Mouse (Mus musculus) midbrain, postnatal 0 days (tissue): ENCODE data around the gene 1700008O03Rik. TPM values are rescaled to one million over a fixed set of nuclear protein-coding genes. Genes with fewer than 3 reads are reported as not detected.
A peak's percentile ranks its signal among the peaks of the same experiment; 100 is the strongest.

ENCODE experiments used
- ATAC-seq: fragments of 200-750 bp; cut with Nextera tagmentation; 2 replicates; pipeline ENCODE4 v1.8.0; 2017; ENCODE audit warnings: moderate number of reproducible peaks, mild to moderate bottlenecking, moderate TSS enrichment, moderate library complexity; ENCODE audit not compliant: low FRiP score
- DNase-seq: peaks from one replicate; pipeline ENCODE4 v3.0.0-alpha.2; 2015; ENCODE audit warnings: low spot score
- H3K27ac ChIP-seq: fragments of 300-500 bp; sonication (generic); 2 replicates; pipeline ENCODE4 v1.5.1; 2014; ENCODE audit warnings: low read depth, mild to moderate bottlenecking, low read length, mixed read lengths
- H3K27me3 ChIP-seq: fragments of 300-500 bp; sonication (generic); 2 replicates; pipeline ENCODE4 v1.6.1; 2014; ENCODE audit warnings: low read length, control low read depth, mixed read lengths; ENCODE audit not compliant: insufficient read depth
- H3K36me3 ChIP-seq: fragments of 300-500 bp; sonication (generic); 2 replicates; pipeline ENCODE4 v1.6.1; 2014; ENCODE audit warnings: low read length, control low read depth, mixed read lengths; ENCODE audit not compliant: insufficient read depth
- H3K4me1 ChIP-seq: fragments of 300-500 bp; sonication (generic); 2 replicates; pipeline ENCODE4 v1.6.1; 2014; ENCODE audit warnings: mild to moderate bottlenecking, control low read depth, antibody characterized with exemption, low read length, mixed read lengths; ENCODE audit not compliant: insufficient read depth
- H3K4me2 ChIP-seq: fragments of 300-500 bp; sonication (generic); 2 replicates; pipeline ENCODE4 v1.6.1; 2014; ENCODE audit warnings: low read depth, mild to moderate bottlenecking, low read length, mixed read lengths; ENCODE audit not compliant: poor library complexity, severe bottlenecking
- H3K4me3 ChIP-seq: fragments of 300-500 bp; sonication (generic); 2 replicates; pipeline ENCODE4 v1.5.1; 2014; ENCODE audit warnings: low read depth, mild to moderate bottlenecking, low read length, moderate library complexity
- H3K9ac ChIP-seq: fragments of 300-500 bp; sonication (generic); replicated peaks from 2 replicates; pipeline ENCODE4 v1.6.1; 2014; ENCODE audit warnings: mild to moderate bottlenecking, low read length, moderate library complexity, mixed read lengths; ENCODE audit not compliant: poor library complexity, severe bottlenecking
- H3K9me3 ChIP-seq: fragments of 300-500 bp; sonication (generic); 2 replicates; pipeline ENCODE4 v1.6.1; 2016; ENCODE audit warnings: low read length, control low read depth
- CTCF ChIP-seq: IDR thresholded peaks from 2 replicates; pipeline ENCODE4 v1.5.1; 2016; ENCODE audit warnings: antibody characterized with exemption, mild to moderate bottlenecking
- WGBS: fragments of 180-500 bp; shearing (Covaris S2); extraction: QIAGEN DNeasy Blood & Tissue Kit; methylation state at CpG from one replicate; pipeline ENCODE4 v1.1.7; 2014; 5-methylcytosine and 5-hydroxymethylcytosine counted together
- polyA plus RNA-seq: library from polyadenylated mRNA; unstranded; fragments of >200 nt; fragmentation: Nextera tagmentation; extraction: Ambion mirVana; gene quantifications from 2 replicates; pipeline ENCODE4 v1.2.1, GENCODE M21; 2015
- total RNA-seq: library from RNA; depleted of rRNA; stranded (reverse); fragments of >200 nt; gene quantifications from 2 replicates; pipeline ENCODE4 v1.2.3, GENCODE M21; 2014

Gene 1700008O03Rik
- total and polyA plus RNA-seq, 2 experiments from 2014 or later = 1.4 to 3.8 TPM

DNA sequence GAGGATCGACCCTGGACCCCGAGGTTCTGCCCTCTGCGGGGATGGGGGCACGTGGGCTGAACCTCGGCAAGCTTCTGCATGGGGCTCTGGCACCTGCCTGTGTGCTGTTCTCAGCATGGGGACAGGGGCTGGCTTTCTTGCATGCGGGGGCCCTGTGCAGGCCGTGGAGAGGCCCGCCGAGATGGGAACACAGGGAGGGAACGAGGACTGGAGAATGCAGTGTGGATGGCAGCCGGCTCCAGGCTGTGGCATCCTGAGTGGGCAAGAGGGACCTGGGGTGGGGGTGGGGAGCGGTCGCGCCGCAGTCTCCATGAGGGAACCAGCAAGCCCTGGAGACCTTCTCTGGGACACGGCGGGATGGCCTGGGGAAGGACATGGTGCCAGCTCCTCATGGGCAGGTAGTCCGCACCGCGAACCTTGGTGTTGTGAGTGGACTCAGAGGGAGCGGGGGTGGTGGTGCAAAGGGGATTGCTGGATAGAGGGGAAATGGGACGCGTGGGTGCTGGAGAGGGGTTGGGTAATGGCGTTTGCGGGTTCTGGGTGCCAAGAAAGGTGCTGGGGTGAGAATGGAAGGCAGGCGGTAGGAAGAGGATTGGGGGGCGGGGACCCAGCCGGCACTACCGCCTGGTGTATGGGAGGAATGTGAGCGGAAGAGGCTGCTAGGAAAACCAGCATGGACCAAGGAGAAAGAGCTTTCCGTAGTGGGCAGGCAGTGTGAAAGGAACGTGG is 48.3 kb downstream of the 1700008O03Rik start:
- Histone ChIP-seq H3K27ac (peak overlapping the region; percentile 93), H3K4me2 (peak overlapping the region; percentile 93), H3K9me3 (no peaks in the 10 kb centered on the region), H3K36me3 (peaks cover 28% of the 10 kb centered on the region), H3K27me3 (no peaks in the 10 kb centered on the region), H3K4me3 (peak overlapping the region; percentile 74), H3K9ac (peak overlapping the region; percentile 96), H3K4me1 (peaks cover 5% of the 10 kb centered on the region; the same call in 1 of the 2 replicates)
- WGBS = 4% methylated on average over 31 of the region's 32 CpGs
- ATAC-seq (peak; percentile 3; the same call in 1 of the 2 replicates), DNase-seq (no peak)
- TF ChIP-seq CTCF = no peak

DNA sequence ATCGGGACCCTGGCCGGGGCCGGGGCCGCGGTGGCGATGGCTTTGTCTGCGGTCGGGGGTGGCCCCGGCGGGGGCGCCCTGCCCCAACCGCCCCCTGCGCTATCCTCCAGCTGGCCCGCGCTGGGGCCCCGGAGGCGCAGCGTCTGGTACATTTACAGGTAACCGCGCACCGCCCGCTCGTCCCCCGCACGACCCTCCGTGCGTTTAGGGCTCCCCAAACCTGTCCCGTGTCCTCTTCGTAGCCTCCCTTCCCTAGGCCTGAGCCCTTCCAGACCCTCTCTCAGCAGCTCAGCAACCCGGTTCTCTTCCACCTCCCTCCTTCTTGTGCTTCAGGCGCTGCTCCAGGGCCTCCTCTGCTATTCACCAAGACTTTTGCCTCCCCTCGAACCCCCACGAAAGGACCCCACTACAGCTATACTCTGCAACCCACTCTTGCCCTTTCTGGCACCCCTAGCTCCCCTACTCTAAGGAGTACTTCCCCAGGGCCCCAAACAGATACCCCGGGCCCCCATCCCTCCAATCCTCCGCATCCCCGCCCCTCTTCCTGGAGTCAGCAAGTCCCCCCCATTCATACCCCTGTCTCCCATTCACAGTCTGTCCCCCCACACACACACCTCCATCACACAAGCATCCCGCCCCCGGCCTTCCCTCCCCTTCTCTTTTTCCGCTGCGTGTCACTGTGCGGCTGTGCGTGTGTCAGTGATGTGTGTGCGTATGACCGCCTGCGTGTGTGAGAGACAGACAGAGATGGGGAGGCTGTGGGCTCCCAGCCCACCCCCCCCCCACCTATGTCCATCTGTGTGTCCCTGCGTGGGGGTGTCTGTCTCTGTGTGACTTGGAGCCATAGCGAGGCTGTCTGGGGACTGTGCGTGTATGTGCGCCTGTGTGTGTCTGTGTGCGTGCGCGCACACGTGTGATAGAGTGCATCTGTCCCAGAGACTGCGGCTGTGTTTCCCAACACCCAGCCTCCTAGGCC is 49.3 kb downstream of the 1700008O03Rik start:
- Histone ChIP-seq H3K9me3 (no peaks in the 10 kb centered on the region), H3K9ac (peak overlapping the region; percentile 96)

DNA sequence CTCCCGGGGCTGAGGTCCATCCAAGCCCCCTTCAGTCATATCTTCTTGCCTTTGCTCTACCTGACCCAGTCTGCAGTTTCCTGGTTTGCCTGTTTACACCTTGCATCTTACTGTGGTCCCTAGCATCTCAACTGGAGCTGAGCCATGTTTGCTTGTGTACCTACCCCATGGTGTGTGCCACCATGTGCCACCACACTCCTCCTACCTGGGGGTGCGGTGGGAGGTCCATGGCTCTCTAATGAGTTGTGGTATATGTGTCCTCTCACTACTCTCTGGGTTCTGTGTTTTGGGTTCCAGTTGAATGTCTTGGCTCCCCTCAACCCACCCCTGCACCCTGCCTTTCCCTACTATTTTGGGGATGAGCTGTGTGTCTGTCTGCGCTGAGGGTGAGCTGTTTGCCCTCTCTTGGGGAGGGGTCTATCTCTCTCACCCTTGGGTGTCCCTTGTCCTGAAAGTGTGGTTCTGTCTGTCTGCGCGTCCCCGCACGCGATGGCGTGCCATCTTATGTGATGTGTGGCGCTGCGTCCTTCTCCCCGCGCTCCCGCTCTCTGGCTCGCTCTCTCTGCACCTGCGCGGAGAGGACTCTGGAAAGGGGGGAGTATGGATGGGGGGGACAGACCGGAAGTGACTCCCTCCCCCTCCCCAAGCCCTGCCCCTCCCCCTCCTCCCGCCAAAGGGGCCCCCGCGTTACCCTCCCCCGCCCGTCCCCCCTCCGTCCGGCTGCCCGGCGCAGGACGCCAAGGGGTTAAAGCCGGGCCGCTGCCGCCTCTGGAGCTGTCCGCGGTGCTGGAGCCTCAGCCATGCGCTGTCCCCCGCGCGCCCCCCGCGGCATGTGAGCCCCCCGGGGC is 50.4 kb downstream of the 1700008O03Rik start:
- peak; percentile 75 for ATAC-seq
- Histone ChIP-seq H3K4me3 (peak overlapping the region; percentile 74), H3K9me3 (no peaks in the 10 kb centered on the region), H3K36me3 (peaks cover 19% of the 10 kb centered on the region), H3K4me1 (peaks cover 5% of the 10 kb centered on the region; the same call in 1 of the 2 replicates), H3K27me3 (no peaks in the 10 kb centered on the region), H3K27ac (peak overlapping the region; percentile 93), H3K9ac (peak overlapping the region; percentile 96), H3K4me2 (peak overlapping the region; percentile 93)
- DNase-seq = peak; percentile 83
- no peak; the same call in 1 of the 2 replicates for TF ChIP-seq CTCF
- 5% methylated on average over 21 of the region's 40 CpGs for WGBS

More for the DNA sequence above, 49.3 kb downstream of the 1700008O03Rik start:
- H3K36me3 ChIP-seq = peaks cover 19% of the 10 kb centered on the region
- peak overlapping the region; percentile 93 for H3K27ac ChIP-seq
- DNase-seq (peak; percentile 81), ATAC-seq (peak; percentile 78)
- no peaks in the 10 kb centered on the region for H3K27me3 ChIP-seq
- peaks cover 5% of the 10 kb centered on the region; the same call in 1 of the 2 replicates for H3K4me1 ChIP-seq
- TF ChIP-seq CTCF = no peak
- H3K4me3 ChIP-seq = peak overlapping the region; percentile 74
- WGBS = 1% methylated on average over 27 of the region's 54 CpGs
- peak overlapping the region; percentile 93 for H3K4me2 ChIP-seq

DNA sequence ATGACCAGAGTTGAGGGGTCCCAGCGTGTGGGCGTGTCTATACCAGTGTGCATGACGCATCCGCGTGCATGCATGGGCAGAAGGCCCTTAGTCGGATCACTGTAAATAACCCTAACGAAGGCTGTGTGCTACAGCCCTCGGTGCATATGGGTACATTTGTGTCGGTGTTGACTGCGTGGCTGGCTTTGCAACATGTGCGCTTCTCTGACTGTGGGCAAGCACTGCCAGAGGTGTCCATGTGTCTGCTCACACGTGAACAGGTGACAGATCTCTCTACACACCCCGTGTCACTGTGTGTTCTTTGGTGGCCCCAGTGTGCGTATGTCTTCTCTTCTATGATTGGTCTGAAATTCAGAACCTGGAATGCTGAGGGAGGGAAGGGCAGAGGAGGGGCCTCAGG is 51.5 kb downstream of the 1700008O03Rik start:
- peaks cover 5% of the 10 kb centered on the region; the same call in 1 of the 2 replicates for H3K4me1 ChIP-seq
- no peaks in the 10 kb centered on the region for H3K27me3 ChIP-seq
- no peak for TF ChIP-seq CTCF
- ATAC-seq (no peak), DNase-seq (no peak)
- H3K9ac ChIP-seq = no peak overlapping the region
- peaks cover 26% of the 10 kb centered on the region for H3K36me3 ChIP-seq
- no peak overlapping the region for H3K4me3 ChIP-seq
- H3K27ac ChIP-seq = no peak overlapping the region
- no peaks in the 10 kb centered on the region for H3K9me3 ChIP-seq
- 77% methylated on average over 14 of the region's 14 CpGs for WGBS
- no peak overlapping the region for H3K4me2 ChIP-seq

DNA sequence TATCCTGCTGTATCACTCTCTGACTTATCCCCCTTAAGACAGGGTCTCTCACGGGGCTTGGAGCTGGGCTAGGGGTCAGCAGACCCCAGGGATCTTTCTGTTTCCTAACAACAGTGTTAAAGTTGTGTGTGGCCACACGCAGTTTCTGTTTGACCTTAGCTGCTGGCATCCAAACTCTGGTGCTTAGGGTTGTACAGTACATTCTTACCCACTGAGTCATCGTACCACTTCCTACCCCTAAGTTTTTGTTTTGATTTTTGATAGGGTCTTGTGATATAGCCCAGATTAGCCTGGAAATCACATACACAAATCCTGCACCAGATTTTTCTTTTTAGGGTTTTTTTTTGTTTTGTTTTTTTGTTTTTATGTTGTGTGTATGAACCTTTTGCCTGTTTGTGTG is 53.3 kb downstream of the 1700008O03Rik start:
- no peak overlapping the region for H3K4me3 ChIP-seq
- H3K9me3 ChIP-seq = no peaks in the 10 kb centered on the region
- H3K9ac ChIP-seq = no peak overlapping the region
- 75% methylated on average over 3 of the region's 3 CpGs for WGBS
- no peak overlapping the region for H3K4me2 ChIP-seq
- no peak overlapping the region for H3K27ac ChIP-seq
- peaks cover 29% of the 10 kb centered on the region for H3K36me3 ChIP-seq
- ATAC-seq (no peak), DNase-seq (no peak)
- H3K4me1 ChIP-seq = no peaks in the 10 kb centered on the region
- no peak for TF ChIP-seq CTCF
- no peaks in the 10 kb centered on the region for H3K27me3 ChIP-seq
